ENCODE assay signal across 7 mouse cellular contexts in the genomic region with DNA sequence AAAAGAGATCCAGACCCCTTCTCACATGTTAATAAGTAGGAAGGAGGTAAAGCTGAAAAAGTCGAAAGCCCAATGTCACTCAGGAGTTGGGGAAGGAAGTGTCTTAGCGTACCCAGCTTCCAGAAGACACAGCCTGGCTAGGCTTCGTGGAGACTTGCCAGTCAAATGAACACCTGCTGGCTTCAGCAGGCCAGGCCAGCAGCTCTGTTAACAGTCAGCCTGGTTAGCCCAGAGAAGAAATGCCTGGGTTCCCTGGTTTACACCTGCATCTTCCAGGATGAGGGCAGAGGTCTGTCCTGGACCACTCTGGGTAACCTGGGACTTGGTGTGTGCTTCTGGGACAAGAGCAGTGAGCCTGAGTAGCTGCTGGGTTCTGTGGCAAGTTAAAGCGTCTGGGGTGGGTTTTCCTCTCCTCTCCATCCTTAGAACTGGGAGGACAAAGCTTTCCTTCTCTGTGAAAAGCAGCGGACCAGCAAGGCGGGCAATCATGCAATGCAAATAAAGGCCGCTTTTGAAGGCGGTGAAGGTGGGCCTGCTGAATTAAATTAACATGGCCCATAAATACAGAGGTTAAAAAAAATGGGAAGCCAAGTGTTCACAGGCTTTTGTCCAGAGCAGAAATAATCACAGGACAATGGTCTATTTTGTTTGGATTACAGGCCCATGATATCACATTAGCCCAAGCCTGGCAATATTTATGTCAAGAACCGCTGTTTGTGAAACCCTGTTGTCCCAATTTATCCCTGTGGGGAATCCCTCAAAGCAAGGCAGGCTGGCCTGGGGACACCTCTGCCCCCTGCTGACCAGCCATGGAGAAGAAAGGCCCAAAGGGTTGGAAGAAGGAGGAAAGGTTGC.
DNase-seq lines count a peak whose midpoint lies in the region; ATAC-seq lines count a peak whose summit lies in the region.

No protein-coding gene starts in this region.

- no peaks in the 10 kb centered on the region; the same call in 1 of the 2 replicates for H3K27me3 ChIP-seq in hindbrain, embryonic 14.5 days (ENCODE audit: control insufficient read depth, insufficient read depth, low read length)
- H3K27me3 ChIP-seq in midbrain, embryonic 12.5 days, result peaks cover 21% of the 10 kb centered on the region

- WGBS in hindbrain, embryonic 14.5 days, result 25% methylated on average over 9 of the region's 9 CpGs
- 21% methylated on average over 9 of the region's 9 CpGs for WGBS in midbrain, embryonic 12.5 days

- DNase-seq in right cerebral cortex, postnatal 4 days, result peak; percentile 37
- no peak for DNase-seq in right cerebral cortex, adult 2 months (ENCODE audit: low spot score in 2 of 2)
- DNase-seq in cerebellum, adult 9-11 months, result peak; percentile 78
- no peak for DNase-seq in hindbrain, embryonic 14.5 days (ENCODE audit: low spot score)
- no peak for DNase-seq in c-Kit-positive CD71-positive TER-119-positive erythroid progenitor cells, embryonic 14.5 days (ENCODE audit: low spot score)
- no peak for DNase-seq in right cerebral cortex, postnatal 25 days

- no peaks in the 10 kb centered on the region for H3K36me3 ChIP-seq in hindbrain, embryonic 14.5 days (replicated peaks; ENCODE audit: control insufficient read depth, insufficient read depth)
- no peaks in the 10 kb centered on the region for H3K36me3 ChIP-seq in midbrain, embryonic 12.5 days

- H3K4me2 ChIP-seq in hindbrain, embryonic 14.5 days (replicated peaks), result no peak overlapping the region
- H3K4me2 ChIP-seq in midbrain, embryonic 12.5 days (replicated peaks), result no peak overlapping the region

- ATAC-seq in hindbrain, embryonic 14.5 days (ENCODE audit: low FRiP score), result no peak
- ATAC-seq in midbrain, embryonic 12.5 days (ENCODE audit: low FRiP score, low read depth), result peak; percentile 59

- no peak overlapping the region for H3K4me3 ChIP-seq in hindbrain, embryonic 14.5 days (replicated peaks; ENCODE audit: low read length)
- no peak overlapping the region for H3K4me3 ChIP-seq in midbrain, embryonic 12.5 days

- 0 out of 2 replicates have a peak overlapping the region, but pooled peaks have one; percentile 7 for H3K9ac ChIP-seq in hindbrain, embryonic 14.5 days
- peak overlapping the region; percentile 33; the same call in 1 of the 2 replicates for H3K9ac ChIP-seq in midbrain, embryonic 12.5 days (replicated peaks)

- peak overlapping the region; percentile 66 for H3K27ac ChIP-seq in hindbrain, embryonic 14.5 days
- H3K27ac ChIP-seq in midbrain, embryonic 12.5 days (replicated peaks), result peak overlapping the region; percentile 88

- H3K9me3 ChIP-seq in hindbrain, embryonic 14.5 days (ENCODE audit: control insufficient read depth, low read length), result no peaks in the 10 kb centered on the region
- H3K9me3 ChIP-seq in midbrain, embryonic 12.5 days, result no peaks in the 10 kb centered on the region

- peaks cover 48% of the 10 kb centered on the region for H3K4me1 ChIP-seq in hindbrain, embryonic 14.5 days (replicated peaks; ENCODE audit: control insufficient read depth, insufficient read depth, low read length)
- peaks cover 55% of the 10 kb centered on the region for H3K4me1 ChIP-seq in midbrain, embryonic 12.5 days

Comparison
In these comparisons a context has a peak if more than half of its experiments do, and no peak if none do; other contexts are left out.
1. DNase-seq: peak in right cerebral cortex, postnatal 4 days (single experiment) and cerebellum, adult 9-11 months (single experiment); none in right cerebral cortex, adult 2 months (0 of 2), hindbrain, embryonic 14.5 days (single experiment), c-Kit-positive CD71-positive TER-119-positive erythroid progenitor cells, embryonic 14.5 days (single experiment) and right cerebral cortex, postnatal 25 days (single experiment).